Mouse (Mus musculus): ENCODE results near the gene Msi2.
A peak's percentile ranks its signal among the peaks of the same experiment; 100 is the strongest.

Gene Msi2

DNA sequence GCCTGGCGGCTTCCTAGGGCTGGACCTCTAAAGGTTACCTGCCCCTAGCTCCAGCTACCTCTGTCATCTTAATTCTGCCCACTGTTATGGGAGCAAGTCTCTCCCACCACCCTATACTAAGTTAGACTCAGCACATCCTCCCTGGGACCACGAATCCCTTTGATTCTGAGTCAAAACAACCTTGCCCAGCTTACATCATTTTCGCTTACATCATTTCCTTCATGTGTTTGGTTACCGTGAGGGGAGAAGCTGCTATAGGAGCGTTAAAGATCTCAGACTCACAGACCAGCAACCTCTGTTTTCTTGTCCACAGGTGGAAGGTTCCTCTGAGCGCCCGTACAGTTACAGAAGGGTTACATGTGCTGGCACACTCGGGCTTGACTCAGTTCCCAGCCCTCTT is 288.0 kb downstream of the Msi2 start:
- peak; percentile 14 for DNase-seq

DNA sequence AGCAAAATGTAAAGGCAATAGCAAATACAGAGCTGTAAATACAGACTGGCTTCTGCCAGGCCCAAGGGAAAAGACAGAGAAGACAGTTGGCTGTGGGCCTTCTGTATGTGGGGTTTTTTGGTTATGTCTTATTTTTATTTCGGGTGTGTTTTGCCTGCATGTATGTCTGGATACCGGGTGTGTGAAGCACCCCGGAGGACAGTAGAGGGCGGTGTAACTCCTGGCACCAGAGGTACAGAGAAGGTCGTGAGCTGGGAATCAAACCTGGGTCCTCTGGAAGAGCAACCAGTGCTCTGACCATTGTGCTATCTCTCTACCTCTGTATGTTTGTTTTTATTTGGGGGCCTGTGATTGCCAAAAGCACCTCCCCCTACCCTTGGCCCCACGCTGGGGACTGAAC is 288.6 kb downstream of the Msi2 start:
- DNase-seq = no peak

- peak; percentile 43 for DNase-seq
These were observed 292.6 kb downstream of the Msi2 start for GRCm38 (mm10) chr11:88425631-88426101.

DNA sequence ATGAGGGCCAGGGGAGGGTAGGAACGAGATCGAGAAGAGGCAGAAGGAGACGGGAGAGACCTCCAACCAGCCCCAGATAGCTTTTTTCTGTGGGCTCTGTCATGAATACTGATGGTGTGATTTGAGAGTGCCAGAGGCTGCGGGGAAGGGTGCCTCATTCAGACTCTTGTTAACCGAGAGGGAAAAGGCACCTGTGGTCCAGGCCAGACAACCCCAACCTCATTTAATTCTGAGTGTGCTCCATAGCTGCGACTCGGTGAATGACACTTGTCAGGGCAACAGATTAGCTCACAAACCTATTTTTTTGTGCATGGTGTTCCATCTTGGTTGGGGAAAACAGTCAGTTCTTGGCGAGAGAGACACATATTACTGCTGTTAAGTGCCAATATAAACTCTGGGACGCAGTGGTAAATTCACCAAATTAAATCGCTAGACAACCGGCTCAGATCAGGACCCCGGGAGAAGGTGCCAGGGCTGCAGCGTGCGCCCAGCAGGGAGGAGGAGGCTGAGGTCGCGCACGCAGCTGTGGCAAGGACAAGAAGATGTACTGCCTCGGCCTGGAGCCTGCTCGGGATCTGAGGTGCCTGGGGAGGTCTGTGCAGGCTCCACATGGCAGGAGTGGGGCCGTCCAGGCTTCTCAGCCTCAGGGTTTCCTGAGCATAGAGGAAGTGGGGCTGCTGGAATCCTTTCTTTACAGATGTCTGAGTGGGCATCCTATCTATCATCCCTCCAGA is 294.1 kb downstream of the Msi2 start:
- no peak for DNase-seq

DNA sequence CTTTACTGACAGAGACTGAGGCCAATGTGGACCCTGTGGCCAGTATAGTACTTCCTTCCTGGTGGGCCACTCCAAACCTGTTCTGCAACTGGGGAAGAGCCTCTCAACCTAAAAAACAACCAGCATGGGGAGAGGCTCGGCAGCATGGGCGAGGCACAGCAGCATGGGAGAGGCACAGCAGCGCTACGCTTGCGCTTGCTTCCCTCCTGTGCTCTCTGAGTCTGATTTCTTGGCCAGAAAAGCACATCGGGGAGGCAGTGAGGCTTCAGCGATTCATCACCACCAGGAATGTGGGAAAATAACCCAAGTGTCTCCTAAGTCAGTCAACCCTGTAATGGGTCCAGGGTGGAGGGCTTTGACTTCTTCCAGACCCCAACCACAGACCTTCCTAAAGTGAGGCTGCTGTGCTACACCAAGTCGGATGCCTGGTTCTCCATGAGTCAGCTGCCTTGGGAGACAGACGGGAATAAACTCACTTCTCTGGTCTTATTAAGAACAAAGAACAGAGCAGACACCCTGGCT is 297.2 kb downstream of the Msi2 start:
- no peak for DNase-seq

DNA sequence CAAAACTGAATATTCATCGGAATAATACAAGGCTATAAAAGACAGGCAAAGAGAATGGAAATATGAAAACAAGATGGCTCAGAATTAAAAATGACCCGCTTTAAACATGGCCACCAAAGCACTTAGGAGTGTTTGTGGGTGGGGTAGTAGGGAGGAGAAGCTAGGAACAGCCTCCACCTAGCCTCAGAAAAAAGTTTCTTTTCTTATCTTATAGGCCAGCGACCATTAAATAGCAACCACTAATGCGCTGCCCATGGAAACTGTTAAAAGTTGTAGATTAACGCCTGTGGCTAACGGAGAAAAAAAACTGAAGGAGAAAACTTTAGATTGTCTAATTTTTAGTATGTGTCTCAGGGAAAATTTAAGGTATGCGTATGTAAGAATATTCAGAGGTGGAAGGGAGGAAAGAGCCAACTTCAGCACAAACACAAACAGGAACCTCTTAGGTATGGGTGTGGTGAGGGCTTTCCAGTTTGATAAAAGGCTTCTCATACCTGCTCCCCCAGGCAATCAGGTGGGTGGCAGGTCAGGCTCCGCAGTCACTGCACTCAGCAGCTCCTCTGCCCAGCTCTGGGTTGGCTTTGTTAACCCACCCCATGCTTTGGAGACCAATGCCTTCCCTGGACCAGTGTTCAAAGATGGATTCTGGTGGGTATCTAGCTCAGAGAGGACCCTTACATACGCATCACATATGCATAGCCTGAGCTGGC is 298.5 kb downstream of the Msi2 start:
- no peak for DNase-seq

DNA sequence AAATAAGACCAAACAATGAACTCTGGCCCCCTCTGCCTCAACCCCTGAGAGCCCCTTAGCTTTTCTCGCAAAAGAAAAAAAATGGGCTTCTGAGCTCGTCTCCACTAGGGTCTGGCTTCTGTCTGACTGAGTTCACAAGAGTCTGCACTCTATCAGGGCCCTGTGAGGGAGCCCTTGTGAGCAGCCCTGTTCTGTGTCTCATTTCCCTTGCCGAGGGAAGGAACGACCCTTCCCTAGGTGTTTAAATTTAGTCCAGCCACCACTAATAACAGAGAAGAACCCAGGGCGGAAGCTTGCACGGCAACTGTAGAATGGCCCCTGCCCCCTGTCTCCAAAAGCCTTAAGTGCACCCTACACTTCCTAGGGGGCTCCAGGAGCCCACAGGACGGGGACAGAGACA is 299.2 kb downstream of the Msi2 start:
- no peak for DNase-seq

GRCm38 (mm10) chr11:88414157-88414870 is 304.0 kb downstream of the Msi2 start:
- no peak for DNase-seq

- DNase-seq = peak; percentile 55
These were observed 305.8 kb downstream of the Msi2 start for GRCm38 (mm10) chr11:88412423-88413094.

GRCm38 (mm10) chr11:88408305-88408704 is 310.0 kb downstream of the Msi2 start:
- DNase-seq = no peak

DNA sequence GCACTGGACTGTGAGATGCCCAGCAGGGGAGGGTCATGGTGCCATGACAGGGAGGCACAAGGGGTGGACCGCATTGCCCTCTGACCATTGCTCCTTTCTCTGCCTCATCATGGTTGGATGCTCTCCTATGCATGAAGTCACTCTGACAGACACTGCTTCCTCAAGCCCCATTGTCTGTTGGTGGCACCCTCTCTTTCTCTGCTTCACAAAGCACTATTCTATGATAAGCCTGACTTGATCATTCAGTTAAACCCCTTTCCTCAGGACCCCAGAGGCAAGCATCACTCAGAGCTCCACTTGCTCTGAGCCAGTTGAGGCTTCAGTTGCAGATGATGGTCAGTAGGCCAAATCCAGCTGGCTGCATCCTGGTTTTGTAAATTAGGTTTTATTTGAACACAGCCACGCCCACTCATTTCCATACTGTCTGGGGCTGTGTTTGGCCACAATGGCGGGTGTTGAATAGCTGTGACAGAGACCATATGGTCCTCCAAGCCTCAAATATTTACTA is 311.9 kb downstream of the Msi2 start:
- no peak for DNase-seq

GRCm38 (mm10) chr11:88404816-88405613 is 313.3 kb downstream of the Msi2 start:
- DNase-seq = no peak

DNA sequence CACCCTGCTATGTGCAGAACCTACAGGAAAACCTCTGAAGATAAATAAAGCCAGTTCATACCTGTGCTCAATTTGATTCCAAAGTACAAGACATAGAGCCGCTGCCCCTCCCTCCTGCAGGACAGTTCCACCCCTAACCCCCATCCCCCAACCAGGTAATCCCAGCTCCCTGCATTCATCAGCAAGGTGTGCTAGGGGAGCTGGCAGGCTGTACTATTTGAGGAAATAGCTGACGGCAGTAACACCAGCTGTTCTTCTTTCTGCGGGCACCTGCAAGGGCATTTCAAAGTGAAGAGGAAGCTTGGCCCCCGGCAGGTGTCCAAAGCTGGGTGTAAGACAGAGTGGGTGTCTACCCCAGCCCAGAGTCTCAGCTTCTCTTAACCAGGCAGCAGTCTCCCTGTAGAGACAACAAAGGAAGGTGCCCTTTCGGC is 314.1 kb downstream of the Msi2 start:
- DNase-seq = peak; percentile 30

DNA sequence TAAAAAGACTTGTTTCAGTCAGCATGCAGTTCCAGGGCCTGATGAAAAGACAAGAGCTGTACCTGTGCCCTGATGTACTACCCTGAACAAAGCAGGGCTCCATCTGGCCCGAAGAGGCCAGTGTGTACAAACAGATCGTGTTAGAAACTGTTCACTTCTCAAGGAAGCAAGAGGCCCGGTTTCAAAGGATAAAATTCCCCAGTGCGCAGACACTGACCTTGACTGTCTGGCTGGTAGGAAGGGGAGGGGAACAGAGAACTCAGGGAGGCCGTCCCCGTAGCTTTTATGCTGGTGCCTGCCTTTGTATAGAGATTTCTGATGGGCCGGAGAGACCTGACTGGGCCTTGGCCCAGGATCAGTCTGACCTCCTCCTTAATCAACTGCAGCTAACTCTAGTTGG is 316.0 kb downstream of the Msi2 start:
- DNase-seq = no peak

GRCm38 (mm10) chr11:88401333-88401732 is 317.0 kb downstream of the Msi2 start:
- no peak for DNase-seq

DNA sequence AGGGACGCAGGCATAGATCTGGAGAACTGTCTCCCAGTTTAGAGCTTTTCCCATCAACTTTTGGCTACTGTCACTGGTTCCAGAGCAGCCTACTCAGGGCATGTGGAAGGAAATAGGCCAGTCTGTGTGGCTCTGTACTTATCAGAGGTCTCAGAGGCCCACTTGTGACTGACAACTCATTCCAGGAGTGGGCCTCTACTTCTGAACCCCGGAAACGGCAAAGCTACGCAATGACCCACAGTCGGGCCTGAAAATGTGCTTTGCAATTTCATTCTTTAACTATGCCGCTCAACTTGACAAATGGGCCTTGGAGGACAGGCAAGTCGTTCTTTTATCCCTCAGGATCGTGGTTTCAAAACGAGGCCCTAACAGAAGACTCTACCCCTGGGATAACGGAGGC is 317.4 kb downstream of the Msi2 start:
- no peak for DNase-seq

DNA sequence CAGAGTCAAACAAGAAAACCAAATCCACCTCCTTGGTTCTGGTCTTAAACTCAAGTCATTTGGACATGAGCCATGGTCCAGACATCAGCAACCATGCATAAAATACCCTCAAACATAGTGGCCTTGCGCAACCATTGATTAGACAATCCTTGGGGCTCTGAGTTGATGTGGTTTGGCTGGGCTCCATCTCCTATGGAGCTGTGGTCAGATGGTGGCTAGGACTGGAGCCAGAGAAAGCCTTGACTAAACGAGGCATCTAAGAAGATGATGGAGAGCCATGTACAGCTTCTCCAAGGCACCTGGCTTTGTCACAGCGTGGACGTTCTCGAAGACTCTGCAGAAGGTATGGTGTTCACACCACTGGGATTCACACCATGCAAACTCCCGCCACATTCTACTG is 318.1 kb downstream of the Msi2 start:
- no peak for DNase-seq

GRCm38 (mm10) chr11:88399431-88399830 is 318.9 kb downstream of the Msi2 start:
- no peak for DNase-seq

GRCm38 (mm10) chr11:88399028-88399427 is 319.3 kb downstream of the Msi2 start:
- DNase-seq = no peak

DNA sequence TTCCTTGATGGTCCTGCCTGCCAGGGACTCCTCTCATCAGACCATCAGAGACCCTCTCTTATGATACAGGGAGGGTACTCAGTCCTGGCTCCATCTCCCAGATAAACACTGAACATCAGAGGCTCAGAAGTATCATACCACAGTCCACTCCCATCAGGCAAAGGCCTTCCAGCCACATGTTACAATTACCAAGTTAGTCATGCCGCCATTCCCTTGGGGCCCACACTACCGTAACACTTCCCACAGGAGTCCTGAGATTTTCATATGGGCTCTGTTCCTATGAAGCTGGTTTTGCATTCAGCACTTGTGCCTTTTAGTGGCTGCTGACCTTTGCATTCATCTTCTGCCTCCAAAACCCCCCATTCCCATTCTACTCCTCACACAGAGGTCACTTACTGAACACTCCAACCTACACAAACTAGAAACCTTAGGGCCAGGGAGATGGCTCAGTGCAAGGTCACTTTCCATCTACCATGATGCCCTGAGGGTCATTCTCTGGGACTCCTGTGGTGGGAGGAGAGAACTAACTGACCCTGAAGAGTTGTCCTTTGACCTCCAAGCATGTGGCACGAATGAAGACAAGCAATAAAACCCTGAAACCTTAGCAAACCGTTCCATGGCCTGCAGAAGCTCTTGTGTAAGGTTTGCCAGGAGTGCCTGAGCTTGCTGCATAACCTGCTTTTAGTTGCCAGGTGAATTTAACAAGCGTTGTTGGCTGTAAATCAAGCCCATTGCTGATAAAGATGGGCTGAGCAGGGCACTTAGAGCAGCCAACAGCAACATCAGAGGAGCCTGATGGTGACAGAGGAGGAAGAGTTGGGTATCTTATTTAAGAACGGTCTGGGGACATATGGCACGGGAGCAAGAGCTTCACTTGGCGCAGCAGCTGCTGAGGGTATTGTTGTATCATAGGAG is 323.0 kb downstream of the Msi2 start:
- DNase-seq = no peak

Measured in thymus, postnatal 25 days (tissue).